Mouse (Mus musculus) hindbrain, embryonic 10.5 days (tissue): ENCODE data around the gene AC134908.4. TPM values are rescaled to one million over a fixed set of nuclear protein-coding genes. Genes with fewer than 3 reads are reported as not detected.
"Not testable (repeated sequence)": the region's sequence is repeated elsewhere in the genome, so short reads cannot be mapped to it uniquely, and the experiment has no call there.

Experiments used
- DNase-seq: peaks from one replicate; pipeline ENCODE4 v3.0.0-alpha.2; 2017; ENCODE audit warnings: low spot score
- H3K27ac ChIP-seq: fragments of 300-500 bp; sonication (generic); 2 replicates; pipeline ENCODE4 v1.5.1; 2016; ENCODE audit warnings: mild to moderate bottlenecking, moderate library complexity
- H3K27me3 ChIP-seq: fragments of 300-500 bp; sonication (generic); 2 replicates; pipeline ENCODE4 v1.6.1; 2016; ENCODE audit warnings: mild to moderate bottlenecking; ENCODE audit not compliant: poor library complexity, insufficient read depth, severe bottlenecking
- H3K36me3 ChIP-seq: fragments of 300-500 bp; sonication (generic); 2 replicates; pipeline ENCODE4 v1.6.1; 2016; ENCODE audit warnings: mild to moderate bottlenecking, moderate library complexity
- H3K4me1 ChIP-seq: fragments of 300-500 bp; sonication (generic); replicated peaks from 2 replicates; pipeline ENCODE4 v1.6.1; 2016; ENCODE audit warnings: mild to moderate bottlenecking
- H3K4me3 ChIP-seq: fragments of 300-500 bp; sonication (generic); 2 replicates; pipeline ENCODE4 v1.5.1; 2016; ENCODE audit warnings: mild to moderate bottlenecking, moderate library complexity
- H3K9me3 ChIP-seq: fragments of 300-500 bp; sonication (generic); 2 replicates; pipeline ENCODE4 v1.6.1; 2016; ENCODE audit warnings: mild to moderate bottlenecking, moderate library complexity
- WGBS: fragments of 180-500 bp; shearing (Covaris S2); methylation state at CpG from one replicate; pipeline ENCODE4 v1.1.7; 2016; 5-methylcytosine and 5-hydroxymethylcytosine counted together
- polyA plus RNA-seq: library from polyadenylated mRNA; unstranded; fragments of >200 nt; fragmentation: Nextera tagmentation; extraction: Ambion mirVana; gene quantifications from 2 replicates; pipeline ENCODE4 v1.2.1, GENCODE M21; 2016

AC134908.4 gene
- polyA plus RNA-seq, 1 experiment from 2014 or later: 3.4 TPM

GRCm38 (mm10) chr17:25749314-25749713, 46.1 kb downstream of the AC134908.4 start:
- no peaks in the 10 kb centered on the region for H3K36me3 ChIP-seq
- 89% methylated on average over 6 of the region's 6 CpGs for WGBS
- H3K27ac ChIP-seq: no peak overlapping the region
- H3K4me3 ChIP-seq: no peak overlapping the region
- H3K9me3 ChIP-seq: no peaks in the 10 kb centered on the region
- peaks cover 4% of the 10 kb centered on the region; the same call in 1 of the 2 replicates for H3K4me1 ChIP-seq
- no peak for DNase-seq
- H3K27me3 ChIP-seq: no peaks in the 10 kb centered on the region

- Histone ChIP-seq H3K27me3 (no peaks in the 10 kb centered on the region), H3K9me3 (no peaks in the 10 kb centered on the region), H3K4me3 (no peak overlapping the region), H3K4me1 (peaks cover 4% of the 10 kb centered on the region; the same call in 1 of the 2 replicates), H3K36me3 (no peaks in the 10 kb centered on the region), H3K27ac (no peak overlapping the region)
- WGBS: 97% methylated on average over 4 of the region's 4 CpGs
- no peak for DNase-seq
Measured at GRCm38 (mm10) chr17:25748238-25748637, 47.2 kb downstream of the AC134908.4 start.

GRCm38 (mm10) chr17:25744311-25744710, 51.1 kb downstream of the AC134908.4 start:
- H3K4me3 ChIP-seq: no peak overlapping the region
- H3K27me3 ChIP-seq: no peaks in the 10 kb centered on the region; the same call in 1 of the 2 replicates
- H3K9me3 ChIP-seq: no peaks in the 10 kb centered on the region
- no peaks in the 10 kb centered on the region for H3K36me3 ChIP-seq
- no peak for DNase-seq
- H3K4me1 ChIP-seq: no peaks in the 10 kb centered on the region
- WGBS: 81% methylated on average over 10 of the region's 10 CpGs
- H3K27ac ChIP-seq: no peak overlapping the region

- no peak overlapping the region for H3K4me3 ChIP-seq
- H3K36me3 ChIP-seq: no peaks in the 10 kb centered on the region
- WGBS: 96% methylated on average over 9 of the region's 9 CpGs
- no peaks in the 10 kb centered on the region; the same call in 1 of the 2 replicates for H3K27me3 ChIP-seq
- H3K4me1 ChIP-seq: no peaks in the 10 kb centered on the region
- DNase-seq: no peak
- H3K9me3 ChIP-seq: no peaks in the 10 kb centered on the region
- no peak overlapping the region for H3K27ac ChIP-seq
Measured at GRCm38 (mm10) chr17:25743831-25744230, 51.6 kb downstream of the AC134908.4 start.

GRCm38 (mm10) chr17:25741471-25741870, 54.0 kb downstream of the AC134908.4 start:
- H3K4me3 ChIP-seq, H3K9me3 ChIP-seq, H3K27me3 ChIP-seq, H3K36me3 ChIP-seq, H3K4me1 ChIP-seq, H3K27ac ChIP-seq, DNase-seq: not testable (repeated sequence)
- WGBS: 72% methylated on average over 12 of the region's 12 CpGs

Other genes starting within 250 kb of the AC134908.4 start
- 9.1 and 10.7 TPM in 2 replicates for gene Sox8, start 225.0 kb downstream of the AC134908.4 start, polyA plus RNA-seq
- gene Lmf1, start 216.6 kb downstream of the AC134908.4 start, polyA plus RNA-seq: 27.3 and 29.4 TPM in 2 replicates
- gene Gng13, start 78.5 kb downstream of the AC134908.4 start, polyA plus RNA-seq: 2.4 and 4.4 TPM in 2 replicates
- 47.2 and 60.4 TPM in 2 replicates for gene Chtf18, start 68.2 kb downstream of the AC134908.4 start, polyA plus RNA-seq
- 22.2 and 24.8 TPM in 2 replicates for gene Rpusd1, start 68.0 kb downstream of the AC134908.4 start, polyA plus RNA-seq
- gene Mslnl, start 59.6 kb downstream of the AC134908.4 start, polyA plus RNA-seq: not detected in 2 replicates
- 0.33 TPM in 1 of 2 replicates, not detected in the other for gene Msln, start 41.3 kb downstream of the AC134908.4 start, polyA plus RNA-seq
- 25.3 and 25.7 TPM in 2 replicates for gene Narfl, start 21.9 kb downstream of the AC134908.4 start, polyA plus RNA-seq
- 68.1 and 88.5 TPM in 2 replicates for gene Haghl, start 10.0 kb downstream of the AC134908.4 start, polyA plus RNA-seq
- 0.95 and 1.2 TPM in 2 replicates for gene Ccdc78, start 9.1 kb downstream of the AC134908.4 start, polyA plus RNA-seq
- 68.1 and 76.0 TPM in 2 replicates for gene Fam173a, start 2.8 kb downstream of the AC134908.4 start, polyA plus RNA-seq
- 174 and 193 TPM in 2 replicates for gene Metrn, start 1.5 kb upstream of the AC134908.4 start, polyA plus RNA-seq
- gene Fbxl16, start 13.4 kb upstream of the AC134908.4 start, polyA plus RNA-seq: 11.0 and 16.7 TPM in 2 replicates
- gene Wdr24, start 28.0 kb upstream of the AC134908.4 start, polyA plus RNA-seq: 30.1 and 30.7 TPM in 2 replicates
- gene Jmjd8, start 33.2 kb upstream of the AC134908.4 start, polyA plus RNA-seq: 51.5 and 64.3 TPM in 2 replicates
- 360 and 390 TPM in 2 replicates for gene Stub1, start 37.7 kb upstream of the AC134908.4 start, polyA plus RNA-seq
- 1.7 and 3.1 TPM in 2 replicates for gene Rhbdl1, start 41.6 kb upstream of the AC134908.4 start, polyA plus RNA-seq
- 1.5 and 3.1 TPM in 2 replicates for gene Gm20683, start 46.1 kb upstream of the AC134908.4 start, polyA plus RNA-seq
- 18.8 and 28.5 TPM in 2 replicates for gene Rhot2, start 49.2 kb upstream of the AC134908.4 start, polyA plus RNA-seq
- gene Wdr90, start 65.8 kb upstream of the AC134908.4 start, polyA plus RNA-seq: 46.0 and 54.4 TPM in 2 replicates
- gene Mcrip2, start 73.1 kb upstream of the AC134908.4 start, polyA plus RNA-seq: 10.6 and 14.7 TPM in 2 replicates
- 69.9 and 73.9 TPM in 2 replicates for gene Mettl26, start 79.4 kb upstream of the AC134908.4 start, polyA plus RNA-seq
- 5.8 and 26.3 TPM in 2 replicates for gene Wfikkn1, start 85.2 kb upstream of the AC134908.4 start, polyA plus RNA-seq
- gene Rab40c, start 124.1 kb upstream of the AC134908.4 start, polyA plus RNA-seq: 33.4 and 43.4 TPM in 2 replicates
- 65.4 and 72.6 TPM in 2 replicates for gene Pigq, start 149.3 kb upstream of the AC134908.4 start, polyA plus RNA-seq
- gene Nhlrc4, start 149.3 kb upstream of the AC134908.4 start, polyA plus RNA-seq: 0.21 and 0.55 TPM in 2 replicates
- gene A930017K11Rik, start 156.9 kb upstream of the AC134908.4 start, polyA plus RNA-seq: 0.25 and 0.34 TPM in 2 replicates
- gene Capn15, start 190.1 kb upstream of the AC134908.4 start, polyA plus RNA-seq: 32.4 and 35.0 TPM in 2 replicates